Mouse (Mus musculus) myocyte (in vitro differentiated cells): Measurements from ENCODE around the gene Gm49336.

Experiments used
- E2F4 ChIP-seq: IDR thresholded peaks from one replicate; pipeline ENCODE4 v1.6.1; 2011; ENCODE audit warnings: mild to moderate bottlenecking, control low read depth, moderate library complexity; ENCODE audit not compliant: insufficient read depth
- MAX ChIP-seq: IDR thresholded peaks from one replicate; pipeline ENCODE4 v1.6.1; 2011; ENCODE audit warnings: low read depth, mild to moderate bottlenecking, control low read depth
- POLR2A ChIP-seq: IDR thresholded peaks from one replicate; pipeline ENCODE4 v1.6.1; 2011; ENCODE audit warnings: low read depth, mild to moderate bottlenecking, control low read depth, moderate library complexity; ENCODE audit not compliant: insufficient read length
- POLR2AphosphoS2 ChIP-seq: IDR thresholded peaks from one replicate; pipeline ENCODE4 v1.6.1; 2011; ENCODE audit warnings: low read depth, control low read depth; ENCODE audit not compliant: insufficient read length
- REST ChIP-seq: IDR thresholded peaks from one replicate; pipeline ENCODE4 v1.6.1; 2011; ENCODE audit warnings: mild to moderate bottlenecking, control low read depth, moderate library complexity; ENCODE audit not compliant: insufficient read depth, insufficient read length
- TCF3 ChIP-seq: IDR thresholded peaks from one replicate; pipeline ENCODE4 v1.6.1; 2011; ENCODE audit warnings: low read depth, control low read depth; ENCODE audit not compliant: insufficient read length
- USF1 ChIP-seq: IDR thresholded peaks from one replicate; pipeline ENCODE4 v1.6.1; 2011; ENCODE audit warnings: low read depth, mild to moderate bottlenecking, control low read depth, moderate library complexity

DNA sequence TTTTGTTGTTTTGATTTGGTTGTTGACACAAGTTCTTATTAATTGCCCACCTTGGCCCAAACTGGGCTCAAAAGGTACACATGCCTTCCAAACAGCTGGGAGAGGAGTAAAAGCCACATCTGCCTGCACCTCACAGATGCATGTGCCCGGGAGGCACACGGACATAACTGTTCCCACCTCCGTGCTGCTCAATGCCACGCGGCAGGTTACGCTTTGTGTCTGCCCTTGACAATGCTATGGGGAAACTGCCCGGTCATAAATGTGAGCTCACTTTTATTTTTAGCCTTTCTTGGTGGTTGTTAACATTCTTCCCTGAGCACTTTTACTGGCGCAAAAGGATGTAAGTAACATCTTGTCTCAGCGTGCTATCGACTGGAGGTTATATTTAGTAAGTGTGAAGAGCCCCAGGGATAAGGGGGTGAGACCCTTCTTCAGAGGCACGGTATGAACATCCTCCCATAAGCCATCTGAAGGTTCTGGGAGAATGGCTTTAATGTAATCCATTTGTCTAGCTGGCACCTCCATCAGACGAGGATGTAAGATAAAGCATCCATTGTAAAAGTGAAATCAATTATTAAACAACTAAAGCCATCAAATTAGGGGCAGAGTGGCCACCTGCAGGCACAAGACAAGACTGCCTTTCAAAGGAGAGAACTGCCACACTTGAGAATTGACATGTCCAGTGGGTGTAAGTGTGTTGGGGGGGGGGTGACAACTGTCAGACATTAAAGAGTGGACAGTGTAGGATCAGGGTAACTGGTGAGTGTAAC lies 78.8 kb downstream of the Gm49336 start:
- TF ChIP-seq TCF3 (no peak), POLR2A (no peak), E2F4 (no peak), REST (no peak), USF1 (no peak), POLR2AphosphoS2 (no peak), MAX (no peak)
